Mouse (Mus musculus) T-cell, adult 2 months (primary cell): ENCODE data around the gene Gls2.
A peak's percentile ranks its signal among the peaks of the same experiment; 100 is the strongest.
"Not testable (repeated sequence)": the region's sequence is repeated elsewhere in the genome, so short reads cannot be mapped to it uniquely, and the experiment has no call there.

Experiments
- DNase-seq: peaks from one replicate; pipeline ENCODE4 v3.0.0; 2022; ENCODE audit warnings: low spot score

Gene Gls2

DNA sequence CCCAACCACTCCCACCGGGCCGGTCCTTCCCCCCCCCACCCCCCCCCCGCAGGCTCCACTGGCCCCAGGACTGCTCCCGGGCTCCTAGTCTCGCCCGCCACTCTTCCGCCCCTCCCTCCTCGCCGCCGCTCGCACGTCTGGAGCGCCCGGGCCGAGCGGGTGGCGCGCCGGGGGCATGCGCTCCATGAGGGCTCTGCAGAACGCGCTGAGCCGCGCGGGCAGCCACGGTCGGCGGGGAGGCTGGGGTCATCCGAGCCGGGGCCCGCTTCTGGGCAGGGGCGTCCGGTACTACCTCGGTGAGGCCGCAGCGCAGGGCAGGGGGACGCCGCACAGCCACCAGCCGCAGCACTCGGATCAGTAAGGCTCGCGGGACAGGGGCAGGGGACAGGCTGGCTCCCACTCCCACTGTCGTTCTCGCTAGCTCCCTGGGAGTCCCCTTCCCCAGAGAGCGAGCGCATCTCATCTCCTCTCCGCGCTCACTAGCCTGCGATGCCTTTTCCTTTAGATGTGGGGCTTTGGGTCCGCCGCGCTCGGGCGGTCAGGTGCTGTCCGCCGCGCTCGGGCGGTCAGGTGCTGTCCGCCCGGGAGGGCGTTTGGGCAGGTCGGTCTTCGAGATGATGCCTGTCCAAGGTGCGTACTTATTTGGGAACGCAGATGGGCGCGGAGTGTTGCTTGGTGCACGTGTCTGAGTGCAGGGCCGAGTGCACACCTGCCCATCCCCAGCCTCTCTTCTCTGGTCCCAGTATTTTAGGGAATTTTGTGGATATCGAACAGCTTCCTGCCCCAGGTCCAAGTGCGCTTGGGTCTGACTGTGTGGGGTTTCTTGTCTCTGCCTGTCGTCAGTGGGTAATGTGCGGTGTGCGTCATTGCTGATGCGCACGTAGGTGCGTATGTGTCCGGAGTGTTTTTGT is 549 bp downstream of the Gls2 start:
- peak; percentile 63 for DNase-seq

DNA sequence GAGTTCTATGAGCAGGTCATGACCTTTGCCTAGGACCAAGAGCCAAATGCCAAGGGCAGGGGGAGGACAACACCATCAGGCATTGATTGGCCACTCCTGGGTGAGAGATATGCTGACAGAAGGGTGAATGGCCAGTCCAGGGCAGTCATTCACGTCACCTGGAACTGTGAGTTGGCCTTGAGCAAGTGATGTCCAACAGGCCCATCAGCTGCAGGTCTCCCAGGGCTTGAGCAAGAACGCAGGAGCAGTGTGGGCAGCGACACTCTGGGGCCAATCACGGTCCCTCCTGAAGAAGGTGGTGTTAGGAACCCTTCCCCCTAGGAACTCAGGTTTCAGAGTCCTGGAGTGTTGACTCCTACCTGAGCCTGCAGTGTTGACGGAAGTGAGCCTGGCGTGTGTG is 7.6 kb downstream of the Gls2 start:
- no peak for DNase-seq

DNA sequence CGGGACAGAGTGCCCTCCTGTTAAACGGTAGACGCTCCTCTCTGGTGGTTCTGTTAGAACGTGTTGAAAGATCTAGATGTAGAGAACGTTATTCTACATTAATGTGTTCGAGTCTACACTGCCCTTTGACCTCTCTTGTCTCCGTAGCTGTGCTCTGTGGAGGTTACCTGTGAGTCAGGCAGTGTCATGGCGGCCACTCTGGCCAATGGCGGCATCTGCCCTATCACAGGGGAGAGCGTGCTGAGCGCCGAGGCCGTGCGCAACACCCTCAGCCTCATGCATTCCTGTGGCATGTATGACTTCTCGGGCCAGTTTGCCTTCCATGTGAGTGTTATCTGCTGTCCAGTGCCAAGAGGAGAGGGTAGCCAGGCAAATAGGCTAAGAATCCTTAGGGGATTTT is 10.7 kb downstream of the Gls2 start:
- no peak for DNase-seq

DNA sequence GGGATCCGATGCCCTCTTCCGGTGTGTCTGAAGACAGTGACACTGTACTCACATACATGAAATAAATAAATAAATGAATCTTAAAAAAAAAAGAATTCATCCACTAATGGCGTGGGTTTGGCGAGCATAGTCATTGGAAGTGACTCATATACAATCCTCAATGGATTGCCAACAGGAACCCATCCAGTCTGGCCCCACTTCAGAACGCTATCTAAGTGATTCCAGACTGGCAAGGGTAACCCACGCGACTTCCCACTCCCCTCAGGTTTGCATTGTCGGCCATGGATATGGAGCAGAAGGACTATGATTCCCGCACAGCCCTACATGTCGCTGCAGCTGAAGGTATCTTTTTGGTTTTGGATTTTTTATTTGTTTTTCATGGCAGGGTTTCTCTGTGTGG is 14.1 kb downstream of the Gls2 start:
- DNase-seq = no peak

DNA sequence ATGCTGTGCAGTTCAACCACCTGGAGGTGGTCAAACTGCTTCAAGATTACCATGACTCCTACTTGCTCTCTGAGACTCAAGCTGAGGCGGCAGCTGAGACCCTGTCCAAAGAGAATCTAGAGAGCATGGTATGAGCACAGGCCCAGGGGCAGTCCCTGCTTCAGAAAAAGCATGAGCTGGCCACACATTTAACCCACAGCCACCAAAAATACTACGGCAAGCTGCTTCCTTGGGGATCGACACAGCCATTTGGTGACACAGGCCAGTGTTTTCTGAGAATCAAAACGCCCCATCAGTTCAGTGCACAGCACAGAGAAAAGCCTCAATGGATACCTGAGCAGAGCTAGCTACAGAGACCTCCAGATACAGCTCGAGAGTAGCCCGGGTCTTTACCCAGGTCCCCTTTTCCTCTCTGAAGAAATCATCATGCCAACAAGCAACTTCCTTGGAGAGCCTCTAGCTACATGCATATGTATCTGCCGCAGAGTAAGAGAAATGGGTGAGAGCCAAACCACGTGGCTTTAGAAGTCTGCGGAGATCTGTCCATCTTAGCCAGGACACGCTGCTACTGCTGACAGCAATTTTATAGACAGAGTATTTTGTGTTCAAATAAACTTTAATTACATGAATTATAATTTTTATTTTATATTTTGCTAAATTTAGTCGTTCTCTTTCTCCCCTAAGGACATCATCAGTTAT is 15.2 kb downstream of the Gls2 start:
- no peak for DNase-seq

DNA sequence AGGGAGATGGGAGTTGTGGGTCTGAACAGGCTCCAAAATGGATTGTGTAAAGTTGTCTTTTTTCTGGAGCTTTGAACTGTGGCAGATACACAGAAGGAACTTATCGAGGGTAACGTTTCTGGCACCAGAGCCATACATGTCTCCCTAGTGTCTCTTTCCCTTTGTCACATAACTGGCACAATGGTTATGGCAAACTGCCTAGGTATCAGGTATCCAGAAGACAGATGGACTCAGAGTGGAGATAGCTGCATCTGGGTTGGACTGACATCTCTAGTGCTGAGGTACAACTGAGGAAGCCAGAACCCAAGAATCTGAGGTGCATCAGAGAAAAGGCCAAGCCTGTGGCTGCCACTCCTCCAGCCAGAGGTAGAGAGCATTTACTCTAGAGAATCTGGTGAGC is 15.9 kb downstream of the Gls2 start:
- no peak for DNase-seq

DNA sequence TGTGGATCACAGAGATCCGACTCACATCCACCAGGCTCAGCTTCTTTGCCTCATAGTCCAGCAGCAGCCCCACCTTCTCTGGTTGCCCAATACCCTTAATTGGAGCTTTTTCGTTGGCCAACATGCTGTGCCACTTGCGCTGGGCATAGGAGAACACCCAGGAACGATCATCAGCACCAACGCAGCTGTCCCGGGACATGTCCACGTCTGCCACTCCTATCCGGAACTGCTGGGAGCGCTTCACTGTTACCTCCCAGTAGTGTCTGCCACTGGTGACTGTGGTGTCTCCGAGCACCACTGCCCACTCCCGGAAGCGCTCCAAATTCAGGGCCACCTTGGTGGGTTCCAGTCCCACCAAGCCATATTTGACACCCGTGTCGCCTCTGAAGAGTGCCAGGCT is 16.7 kb downstream of the Gls2 start:
- DNase-seq = no peak

DNA sequence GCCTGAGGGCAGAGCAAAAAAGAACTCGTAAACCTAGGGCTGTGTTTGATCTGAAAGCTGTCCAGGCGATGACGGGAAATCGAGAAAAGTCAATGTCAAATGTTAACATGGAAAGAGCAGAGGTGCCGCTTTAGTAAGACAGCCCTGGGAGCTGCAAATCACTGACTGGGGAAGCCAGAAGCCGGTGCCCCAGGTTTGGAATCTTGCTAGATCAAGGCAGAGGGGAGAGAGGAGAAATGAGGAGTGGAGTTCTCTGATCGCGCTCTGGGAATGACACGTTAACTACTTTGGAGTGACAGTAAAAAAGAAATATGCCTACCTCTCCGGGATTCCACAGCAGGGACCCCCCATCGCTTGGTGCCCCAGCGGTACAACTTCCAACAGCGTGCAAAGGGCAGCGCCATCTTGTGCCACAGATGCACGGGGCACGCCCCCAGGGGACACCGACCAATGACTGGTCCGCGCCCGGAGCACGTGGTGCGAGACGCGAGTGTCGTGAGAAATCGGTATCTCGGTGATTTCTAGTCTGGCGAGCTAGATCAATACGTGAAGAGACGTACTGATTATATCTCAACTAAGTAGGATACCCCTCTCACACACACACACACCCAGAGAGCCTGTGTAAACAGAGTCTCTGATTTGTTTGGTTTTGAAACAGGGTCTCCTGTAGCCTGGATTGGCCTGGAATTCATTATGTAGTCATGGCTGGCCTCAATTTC is 17.3 kb downstream of the Gls2 start, which contains the start of gene Spryd4:
Gene Spryd4, minus strand, starts transcription at position 418 of the 719 bp plus-strand sequence.
- peak; percentile 91 for DNase-seq

DNA sequence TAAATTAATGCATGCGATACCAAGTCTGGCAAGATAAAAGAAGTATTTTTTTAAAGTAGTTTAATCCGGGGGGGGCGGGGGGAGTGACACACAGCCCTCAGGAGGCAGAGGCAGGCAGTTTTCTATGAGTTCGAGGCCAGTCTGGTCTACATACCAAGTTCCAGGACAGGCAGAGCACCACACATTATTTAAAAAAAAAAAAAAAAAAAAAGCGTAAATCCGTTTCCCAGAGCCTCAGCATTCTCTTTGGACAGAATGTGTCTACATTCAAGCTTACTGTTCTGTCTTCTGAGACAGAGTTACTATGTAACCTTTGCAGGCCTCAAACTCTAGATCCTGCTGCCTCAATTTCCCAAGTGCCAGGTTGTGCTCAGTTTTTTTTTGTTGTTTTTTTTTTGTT is 17.9 kb downstream of the Gls2 start:
- no peak for DNase-seq

DNA sequence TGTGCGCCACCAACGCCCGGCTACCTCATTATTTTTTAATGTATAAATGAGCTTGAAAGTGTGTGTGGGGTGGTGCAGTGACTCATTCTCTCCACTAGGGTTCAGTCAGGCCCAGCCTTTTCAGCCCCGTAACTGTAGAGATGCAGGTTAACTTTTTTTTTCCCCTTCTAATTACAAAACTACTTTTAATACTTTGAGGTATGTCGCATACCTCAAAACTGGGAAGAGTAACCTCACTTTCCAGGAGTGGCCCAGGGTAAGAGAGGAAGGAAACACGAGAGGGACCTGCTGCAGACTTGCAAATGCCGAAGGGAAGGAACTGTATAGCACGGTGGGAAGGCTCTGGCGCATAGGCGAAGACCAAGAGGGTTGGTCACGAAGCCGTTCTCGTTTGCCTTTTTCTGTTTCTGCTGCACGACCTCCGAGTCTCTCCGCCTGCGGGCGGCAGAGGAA is 18.6 kb downstream of the Gls2 start:
- DNase-seq = peak; percentile 78

DNA sequence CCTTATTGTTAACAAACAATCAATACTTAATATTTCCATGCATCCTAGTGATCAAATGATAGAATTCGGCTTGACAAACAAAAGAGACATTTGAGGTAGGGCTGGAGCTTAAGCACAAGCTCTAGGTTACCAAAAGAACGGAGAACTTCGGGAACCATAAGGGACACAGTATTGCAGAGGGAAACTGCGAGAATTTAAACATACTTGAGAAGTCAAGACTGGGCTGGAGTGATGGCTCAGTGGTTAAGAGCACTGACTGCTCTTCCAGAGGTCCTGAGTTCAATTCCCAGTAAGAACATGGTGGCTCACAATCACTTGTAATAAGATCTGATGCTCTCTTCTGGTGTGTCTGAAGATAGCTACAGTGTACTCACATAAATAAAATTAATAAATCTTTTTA is 19.9 kb downstream of the Gls2 start:
- DNase-seq = not testable (repeated sequence)

DNA sequence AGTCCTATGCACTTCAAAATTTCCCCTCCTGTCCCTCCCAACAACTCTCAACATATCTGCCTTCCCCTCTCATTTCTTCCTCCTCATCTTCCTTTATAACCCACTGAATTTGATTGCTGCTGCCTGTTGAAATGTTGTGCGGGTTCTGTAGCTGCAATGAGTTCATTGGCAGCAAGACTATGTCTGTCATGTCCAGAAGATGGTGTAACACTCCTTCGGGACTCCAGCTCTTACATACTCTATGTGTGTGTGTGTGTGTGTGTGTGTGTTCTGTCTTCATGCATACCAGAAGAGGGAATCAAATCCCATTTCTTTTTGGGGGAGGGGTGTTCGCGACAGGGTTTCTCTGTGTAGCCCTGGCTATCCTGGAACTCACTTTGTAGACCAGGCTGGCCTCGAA is 20.7 kb downstream of the Gls2 start:
- DNase-seq = no peak

DNA sequence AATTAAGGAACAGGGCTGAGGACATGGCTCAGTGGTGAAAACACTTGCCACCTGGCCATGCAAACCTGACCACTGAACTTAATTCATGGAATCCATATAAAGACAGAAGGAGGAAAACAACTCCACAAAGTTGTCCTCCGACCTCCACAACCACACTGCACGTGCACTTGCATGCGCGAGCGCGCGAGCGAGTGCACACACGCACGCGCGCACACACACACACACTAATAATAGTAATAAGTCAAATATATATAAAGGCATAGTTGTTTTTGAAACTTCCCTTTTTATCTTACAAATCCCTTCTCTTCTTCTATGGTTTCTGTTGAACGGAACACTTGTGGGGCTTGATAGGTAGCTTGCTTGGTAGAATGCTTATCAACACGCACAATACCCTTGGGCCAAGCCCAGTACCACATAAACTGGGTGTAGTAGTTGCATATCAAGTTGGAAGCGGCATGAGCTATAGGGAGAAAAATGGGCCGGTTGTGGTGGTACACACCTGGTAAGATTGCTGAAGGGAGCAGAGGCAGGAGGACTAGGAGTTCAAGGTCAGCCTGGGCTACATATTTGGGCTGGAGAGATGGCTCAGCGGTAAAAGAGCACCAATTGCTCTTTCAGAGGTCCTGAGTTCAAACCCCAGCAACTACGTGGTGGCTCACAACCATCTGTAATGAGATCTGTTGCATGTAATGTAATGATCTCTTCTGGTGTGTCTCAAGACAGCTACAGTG is 24.3 kb downstream of the Gls2 start:
- no peak for DNase-seq

DNA sequence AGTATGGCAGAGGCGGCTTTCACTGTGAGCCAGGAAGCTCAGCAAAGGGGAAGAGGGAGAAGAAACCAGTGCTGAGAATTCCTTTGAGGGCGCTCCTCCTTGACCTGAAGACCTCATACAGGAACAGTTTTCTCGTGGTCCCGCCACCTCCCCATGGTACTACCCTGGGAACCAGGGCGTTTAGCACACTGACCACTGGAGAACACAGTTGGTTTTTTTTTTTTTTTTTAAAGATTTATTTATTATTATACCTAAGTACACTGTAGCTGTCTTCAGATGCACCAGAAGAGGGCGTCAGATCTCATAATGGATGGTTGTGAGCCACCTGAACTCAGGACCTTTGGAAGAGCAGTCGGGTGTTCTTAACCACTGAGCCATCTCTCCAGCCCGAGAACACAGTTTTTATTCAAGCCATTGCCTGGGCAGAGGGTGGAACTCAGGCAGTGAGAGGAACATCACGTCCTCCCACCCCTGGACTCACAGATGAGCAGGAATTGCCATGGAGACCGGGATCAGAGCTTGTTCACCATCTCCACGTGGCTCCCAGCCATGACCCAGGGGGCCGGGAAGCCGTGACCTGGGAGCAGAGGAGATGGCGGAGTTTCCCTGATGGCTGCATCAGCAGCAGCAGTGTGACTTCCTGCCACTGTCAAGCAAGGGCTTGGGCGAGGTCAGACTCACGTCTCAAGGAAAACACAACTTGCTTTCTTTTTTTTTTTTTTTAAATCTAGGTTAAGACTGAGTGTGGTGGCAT is 27.5 kb downstream of the Gls2 start:
- DNase-seq = peak; percentile 36

DNA sequence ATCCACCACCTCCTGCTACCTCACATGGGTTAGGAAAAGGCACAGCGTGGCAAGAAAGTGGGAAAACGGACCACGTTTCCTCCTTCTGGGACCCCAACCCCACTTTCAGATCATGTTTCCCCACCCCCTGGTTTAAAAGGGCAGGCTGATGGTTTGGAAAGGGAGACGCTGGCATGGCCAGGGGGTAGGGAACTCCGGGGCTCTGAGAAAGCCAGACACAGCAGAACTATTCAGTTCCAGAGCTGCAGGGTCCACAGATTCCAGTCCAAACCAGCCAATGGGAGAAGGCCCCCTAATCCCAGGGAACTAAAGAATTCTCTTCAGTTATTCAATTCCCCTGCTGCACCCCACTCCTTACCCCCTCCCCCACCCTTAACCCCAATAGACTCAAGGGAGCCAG is 30.8 kb downstream of the Gls2 start:
- DNase-seq = no peak

DNA sequence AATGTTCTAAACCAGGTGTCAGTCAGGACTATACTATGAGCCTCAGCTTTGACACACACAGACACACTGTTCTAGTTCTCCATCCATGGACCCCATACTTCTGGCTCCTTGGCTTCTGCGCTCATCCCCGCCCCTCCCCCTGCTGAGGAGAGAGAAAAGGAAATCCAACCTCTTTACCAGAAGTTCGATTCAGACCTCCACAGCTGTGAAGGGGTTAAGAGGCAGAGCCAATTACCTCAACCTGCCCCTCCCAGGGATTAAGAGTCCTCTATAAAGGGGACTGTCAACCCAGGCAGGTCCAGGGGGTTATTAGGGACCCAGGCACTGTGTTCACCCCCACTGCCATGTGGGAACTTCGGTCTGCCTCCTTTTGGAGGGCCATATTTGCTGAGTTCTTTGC is 31.3 kb downstream of the Gls2 start, which contains the start of gene Mip:
Gene Mip, plus strand, starts transcription at position 301 of the 400 bp plus-strand sequence.
- no peak for DNase-seq

DNA sequence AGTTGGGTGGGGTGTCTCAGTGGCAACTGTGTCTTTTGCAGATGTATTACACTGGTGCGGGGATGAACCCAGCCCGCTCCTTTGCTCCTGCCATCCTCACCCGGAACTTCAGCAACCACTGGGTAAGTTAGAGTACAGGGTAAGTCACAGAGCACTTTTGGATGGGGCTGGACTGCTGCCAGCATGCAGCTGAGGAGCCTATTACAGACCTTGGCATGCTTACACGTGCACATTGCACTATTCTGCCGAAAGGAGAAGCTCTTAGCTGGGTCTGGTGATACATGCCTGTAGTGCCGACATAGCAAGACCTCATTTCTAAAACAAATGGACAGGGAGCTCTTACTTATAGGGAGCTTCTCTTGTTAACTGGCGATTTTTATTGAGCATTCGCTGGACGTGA is 33.3 kb downstream of the Gls2 start:
- DNase-seq = no peak

DNA sequence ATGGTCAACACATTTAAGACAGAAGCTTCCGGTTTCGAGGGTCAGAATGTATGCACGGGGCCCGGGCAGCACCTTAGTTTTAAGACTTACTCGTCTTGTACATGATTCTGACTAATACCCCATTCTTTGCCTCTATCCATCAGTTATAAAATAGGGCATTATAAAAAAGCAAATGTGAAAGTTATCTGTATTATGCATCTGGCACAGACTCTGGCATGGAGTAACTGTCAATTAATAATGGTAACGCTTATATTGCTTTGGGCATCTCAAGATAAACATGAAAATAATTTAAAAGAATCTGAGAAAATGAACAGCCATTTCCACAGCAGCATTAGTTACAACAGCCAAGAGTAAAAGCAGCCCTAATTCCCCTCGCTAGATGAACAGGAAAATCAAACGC is 33.8 kb downstream of the Gls2 start:
- DNase-seq = no peak

DNA sequence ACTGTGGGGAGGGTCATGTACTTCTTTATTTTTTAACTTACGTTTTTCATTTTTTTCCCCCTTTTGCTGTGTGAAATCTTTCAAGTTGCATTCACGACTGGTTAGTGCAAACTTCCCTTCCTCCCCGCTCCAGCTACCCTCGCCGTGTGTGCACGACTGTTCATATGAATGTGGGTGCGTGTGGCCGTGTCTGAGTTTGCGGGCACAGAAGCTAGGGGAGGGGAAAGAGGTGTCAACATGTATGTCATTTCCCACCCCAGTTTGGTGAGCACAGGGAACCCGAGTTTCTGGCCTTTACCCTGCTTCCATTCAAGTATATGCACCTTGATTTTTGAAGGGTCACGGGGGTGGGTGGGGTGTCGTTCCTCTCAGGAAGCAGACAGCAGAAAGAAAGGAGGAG is 36.3 kb downstream of the Gls2 start:
- DNase-seq = peak; percentile 30

DNA sequence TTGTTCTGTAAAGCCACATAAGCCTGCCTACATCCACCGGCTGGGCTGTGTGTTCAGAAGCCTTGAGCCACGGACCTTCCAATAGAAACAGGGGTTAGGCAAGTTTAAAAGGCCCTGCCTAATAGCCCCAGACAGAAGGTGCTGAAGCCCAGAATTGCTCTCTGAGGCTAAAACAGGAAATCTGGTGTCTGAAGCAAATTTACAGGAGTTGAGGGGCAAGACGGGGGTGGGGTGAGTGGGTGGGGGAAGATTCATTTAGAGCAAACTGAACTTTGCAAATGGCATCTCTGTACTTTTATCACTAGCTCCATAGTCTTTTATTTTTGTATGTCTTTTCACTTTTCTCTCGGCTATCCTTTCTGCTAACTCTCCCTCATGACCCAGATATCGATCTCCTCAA is 36.9 kb downstream of the Gls2 start:
- DNase-seq = no peak
